Mouse (Mus musculus) megakaryocyte, embryonic 14.5 days (primary cell): ENCODE measurements at regions not wholly inside any gene's neighbourhood (a gene's known extent, or its start where the extent isn't known, plus 50 kb on each side); places are given as distances from the start of the nearest gene placed in this dataset.

Experiments
- FLI1 ChIP-seq: IDR thresholded peaks from 2 replicates; pipeline ENCODE4 v1.6.1; 2012; ENCODE audit warnings: low read length, inconsistent platforms, mixed read lengths
- GATA1 ChIP-seq: IDR thresholded peaks from 3 replicates; pipeline ENCODE4 v1.6.1; 2012; ENCODE audit warnings: mixed read lengths, low read length, inconsistent platforms, borderline replicate concordance

DNA sequence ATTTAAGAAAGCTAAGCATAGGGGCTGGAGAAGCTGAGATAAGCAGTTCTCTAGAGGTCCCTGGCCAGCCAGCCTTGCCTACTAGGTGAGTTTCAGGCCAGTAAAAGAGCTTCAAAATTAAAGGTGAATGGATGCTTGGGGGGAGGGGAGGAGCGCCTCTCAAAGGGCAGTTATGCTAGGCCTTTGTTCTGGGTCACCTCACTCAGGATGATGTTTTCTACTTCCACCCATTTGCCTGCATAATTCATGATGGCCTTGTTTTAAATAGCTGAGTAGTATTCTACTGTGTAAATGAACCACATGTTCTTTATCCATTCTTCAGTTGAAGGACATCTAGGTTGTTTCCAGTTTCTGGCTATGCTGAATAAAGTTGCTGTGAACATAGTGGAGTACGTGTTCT, 457.0 kb upstream of the Fam160b2 start:
- no peak for TF ChIP-seq GATA1
- no peak for TF ChIP-seq FLI1
